Comparison of ENCODE assay signal across 13 mouse cellular contexts in the genomic region with DNA sequence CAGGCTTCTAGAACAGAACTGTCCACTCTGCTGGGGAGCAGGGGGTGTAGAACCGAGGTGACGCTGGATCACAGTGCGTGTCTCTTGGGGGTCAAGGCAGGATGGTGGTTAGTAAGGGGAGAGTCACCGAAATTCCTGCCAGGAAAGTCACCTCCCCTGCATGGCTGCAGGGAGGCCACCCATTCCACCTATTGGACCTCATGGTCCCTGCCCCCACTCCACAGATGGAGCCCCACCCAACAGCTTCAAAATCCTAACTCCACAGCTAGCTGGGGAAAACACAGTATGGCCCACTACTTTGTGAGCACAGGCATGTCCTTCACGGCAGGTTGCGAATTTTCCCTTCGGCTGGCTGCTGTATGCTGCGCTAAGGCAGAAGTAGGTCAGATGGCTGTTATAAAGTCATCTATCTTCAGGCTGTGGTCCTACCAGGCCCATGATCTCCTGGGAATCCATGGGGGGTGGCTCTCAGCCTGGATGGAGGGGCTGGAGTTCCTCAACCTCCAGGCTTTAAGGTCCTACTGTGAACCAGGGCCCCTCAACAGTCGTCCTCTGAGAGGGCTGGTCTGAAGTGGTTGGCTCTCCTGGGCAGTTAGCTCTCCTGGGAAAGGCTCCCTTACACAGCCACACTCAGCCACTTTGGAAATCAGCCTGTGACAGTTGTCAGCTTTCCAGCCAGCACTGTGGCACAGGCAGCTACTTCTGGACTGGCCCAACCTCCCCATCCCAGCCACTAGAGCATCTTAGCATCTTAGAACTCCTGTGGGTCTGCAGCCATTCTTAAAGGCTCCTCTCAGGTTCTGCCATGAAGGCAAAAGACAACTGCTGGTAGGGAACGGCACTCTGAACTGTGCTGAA.
DNase-seq lines count a peak whose midpoint lies in the region; TF ChIP-seq lines count a peak whose summit lies in the region.
"Had no signal": no experiment of that assay in that cellular context is flagged by ENCODE, and none has a peak within 500 bp of the region (broad histone marks: within the 10 kb centered on the region; RNA-seq: fewer than 3 reads in every experiment).

No protein-coding gene starts in this region.

- peaks cover 71% of the 10 kb centered on the region for H3K4me1 ChIP-seq in bone marrow macrophage, adult 2 months (ENCODE audit: control insufficient read depth, insufficient read depth, low read length)

- intact Hi-C loops in heart, postnatal 25 days (cut with DNase I) = loop anchor here (5.0 kb wide), 1 partner anchor 44 kb away; no protein-coding TSS in a partner anchor
- intact Hi-C loops in heart, postnatal 10 days (cut with DNase I) = no loop called here

- no peak overlapping the region for H3K4me3 ChIP-seq in bone marrow macrophage, adult 2 months (ENCODE audit: insufficient read depth, low read length)
- H3K4me3 ChIP-seq: embryonic facial prominence, embryonic 13.5 days; neural tube, embryonic 13.5 days had no signal

- no peak for TF ChIP-seq POLR2A in bone marrow macrophage, adult 2 months (IDR thresholded peaks at IDR 0.05; ENCODE audit: borderline replicate concordance, low read depth, low read length)

- peak; percentile 76 for DNase-seq in heart, adult 18-20 months
- no peak for DNase-seq in heart, postnatal 25 days (ENCODE audit: low spot score)
- DNase-seq in cerebellum, postnatal 36 days = peak; percentile 56 to 63
- DNase-seq in heart, postnatal 10 days = peak; percentile 66 to 77
- no peak for DNase-seq in right cerebral cortex, postnatal 36 days (ENCODE audit: low spot score in 2 of 2)
- DNase-seq in left cerebral cortex, adult 8-10 months (ENCODE audit: low spot score in 2 of 2) = no peak
- no peak for DNase-seq in Muller cell, postnatal 12 days (ENCODE audit: inconsistent ontology term)
- DNase-seq: kidney, adult 2 months; lung, postnatal 14 days; thymus, postnatal 36 days had no signal

- TF ChIP-seq CTCF in bone marrow macrophage, adult 2 months (IDR thresholded peaks at IDR 0.05; ENCODE audit: low read depth, low read length) = no peak

- peak overlapping the region; percentile 83 for H3K27ac ChIP-seq in bone marrow macrophage, adult 2 months (ENCODE audit: insufficient read depth, low read depth, low read length)
- H3K27ac ChIP-seq: embryonic facial prominence, embryonic 13.5 days; neural tube, embryonic 13.5 days had no signal

Comparison
In these comparisons a context has a peak if more than half of its experiments do, and no peak if none do; other contexts are left out.
1. DNase-seq: peak in heart, adult 18-20 months (2 of 2), cerebellum, postnatal 36 days (2 of 2) and heart, postnatal 10 days (2 of 2); none in heart, postnatal 25 days (single experiment), right cerebral cortex, postnatal 36 days (0 of 2), left cerebral cortex, adult 8-10 months (0 of 2) and Muller cell, postnatal 12 days (single experiment).